Mouse (Mus musculus): Measurements from ENCODE around the gene Apoc2. TPM values are rescaled to one million over a fixed set of nuclear protein-coding genes. Genes with fewer than 3 reads are reported as not detected.
A peak's percentile ranks its signal among the peaks of the same experiment; 100 is the strongest.

The Apoc2 gene
- polyA plus RNA-seq, 1 experiment from 2014 or later = 0.37 TPM

DNA sequence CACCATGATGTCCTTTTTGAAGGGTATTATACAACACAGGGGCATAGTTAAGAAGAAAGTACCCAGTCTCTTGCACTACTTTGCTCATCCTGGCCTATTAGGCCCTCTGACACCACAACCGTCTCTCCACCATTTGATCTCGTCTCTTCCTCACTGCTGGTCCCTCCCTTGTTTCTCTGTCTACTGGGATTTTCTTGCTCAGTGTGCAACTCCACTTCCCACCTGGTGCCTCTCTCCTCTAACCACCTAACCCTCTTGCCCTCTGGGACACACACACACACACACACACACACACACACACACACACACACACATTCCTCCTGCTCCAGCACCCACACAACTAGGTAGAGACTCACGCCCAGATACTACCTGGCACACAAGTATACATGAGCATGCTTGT lies 1.2 kb upstream of the Apoc2 start:
- ATAC-seq (ENCODE audit: low FRiP score, low TSS enrichment) = no peak
- no peaks in the 10 kb centered on the region for H3K9me3 ChIP-seq (ENCODE audit: control insufficient read depth, low read length)
- no peak overlapping the region for H3K27ac ChIP-seq (replicated peaks; ENCODE audit: low read depth, low read length)
- no peaks in the 10 kb centered on the region for H3K36me3 ChIP-seq (ENCODE audit: control insufficient read depth, insufficient read depth, low read length)
- no peaks in the 10 kb centered on the region for H3K27me3 ChIP-seq (ENCODE audit: control insufficient read depth, insufficient read depth, low read length)
- H3K4me3 ChIP-seq (replicated peaks; ENCODE audit: low read depth, low read length) = no peak overlapping the region
- no peak overlapping the region for H3K4me2 ChIP-seq (ENCODE audit: low read length)
- 81% methylated on average over 3 of the region's 3 CpGs for WGBS
- DNase-seq = no peak
- H3K4me1 ChIP-seq (ENCODE audit: control insufficient read depth, insufficient read depth, low read length) = no peaks in the 10 kb centered on the region
- H3K9ac ChIP-seq (replicated peaks; ENCODE audit: low read length) = no peak overlapping the region

DNA sequence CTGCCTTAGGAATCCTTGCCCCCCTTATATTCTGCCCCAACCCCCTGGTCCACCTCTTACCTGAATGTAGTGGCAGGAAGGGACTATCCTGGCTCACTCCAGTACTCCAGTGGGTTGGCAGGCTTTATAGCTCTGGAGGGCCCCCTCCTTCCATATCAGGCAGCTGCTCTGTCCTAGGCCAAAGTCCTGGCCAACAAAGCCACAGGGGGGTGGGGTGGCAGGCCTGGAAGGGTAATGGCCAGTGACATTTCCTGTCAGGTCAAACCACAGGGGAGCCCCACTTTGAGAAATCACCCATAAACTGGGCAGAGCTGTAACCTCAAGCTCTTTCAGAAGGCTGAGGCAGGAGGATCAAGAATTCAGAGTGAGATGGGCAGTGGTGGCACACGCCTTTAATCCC lies 1.1 kb downstream of the Apoc2 start:
- no peak overlapping the region for H3K27ac ChIP-seq (replicated peaks; ENCODE audit: low read depth, low read length)
- no peak overlapping the region for H3K4me2 ChIP-seq (ENCODE audit: low read length)
- H3K9me3 ChIP-seq (ENCODE audit: control insufficient read depth, low read length) = no peaks in the 10 kb centered on the region
- no peaks in the 10 kb centered on the region for H3K27me3 ChIP-seq (ENCODE audit: control insufficient read depth, insufficient read depth, low read length)
- ATAC-seq (ENCODE audit: low FRiP score, low TSS enrichment) = no peak
- H3K36me3 ChIP-seq (ENCODE audit: control insufficient read depth, insufficient read depth, low read length) = no peaks in the 10 kb centered on the region
- no peak overlapping the region for H3K9ac ChIP-seq (replicated peaks; ENCODE audit: low read length)
- no peak for DNase-seq
- no peaks in the 10 kb centered on the region for H3K4me1 ChIP-seq (ENCODE audit: control insufficient read depth, insufficient read depth, low read length)
- H3K4me3 ChIP-seq (replicated peaks; ENCODE audit: low read depth, low read length) = no peak overlapping the region
- WGBS = 72% methylated on average over 1 of the region's 1 CpGs

DNA sequence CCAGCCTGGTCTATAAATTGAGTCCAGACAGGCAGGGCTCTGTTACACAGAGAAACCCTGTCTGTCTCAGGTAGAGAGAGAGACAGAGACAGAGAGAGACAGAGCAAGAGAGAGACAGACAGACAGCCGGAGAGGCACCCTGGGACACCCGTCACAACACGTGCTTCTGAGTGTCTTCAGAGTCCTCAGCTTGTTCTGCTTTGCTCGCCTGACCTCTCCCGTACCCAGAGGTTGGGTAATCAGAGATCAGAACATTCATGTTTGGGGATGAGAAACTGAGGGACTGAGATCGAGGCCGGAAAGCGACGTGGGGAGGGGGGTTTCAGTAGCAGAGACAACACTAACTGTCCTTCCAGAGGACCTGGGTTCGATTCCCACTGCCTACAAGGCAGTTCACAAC lies 1.9 kb downstream of the Apoc2 start:
- Histone ChIP-seq H3K4me2 (ENCODE audit: low read length) (no peak overlapping the region), H3K27ac (replicated peaks; ENCODE audit: low read depth, low read length) (no peak overlapping the region), H3K36me3 (ENCODE audit: control insufficient read depth, insufficient read depth, low read length) (no peaks in the 10 kb centered on the region), H3K4me1 (ENCODE audit: control insufficient read depth, insufficient read depth, low read length) (no peaks in the 10 kb centered on the region), H3K9ac (replicated peaks; ENCODE audit: low read length) (no peak overlapping the region), H3K9me3 (ENCODE audit: control insufficient read depth, low read length) (no peaks in the 10 kb centered on the region), H3K4me3 (replicated peaks; ENCODE audit: low read depth, low read length) (no peak overlapping the region), H3K27me3 (ENCODE audit: control insufficient read depth, insufficient read depth, low read length) (no peaks in the 10 kb centered on the region)
- DNase-seq = no peak
- 81% methylated on average over 10 of the region's 10 CpGs for WGBS
- ATAC-seq (ENCODE audit: low FRiP score, low TSS enrichment) = no peak

DNA sequence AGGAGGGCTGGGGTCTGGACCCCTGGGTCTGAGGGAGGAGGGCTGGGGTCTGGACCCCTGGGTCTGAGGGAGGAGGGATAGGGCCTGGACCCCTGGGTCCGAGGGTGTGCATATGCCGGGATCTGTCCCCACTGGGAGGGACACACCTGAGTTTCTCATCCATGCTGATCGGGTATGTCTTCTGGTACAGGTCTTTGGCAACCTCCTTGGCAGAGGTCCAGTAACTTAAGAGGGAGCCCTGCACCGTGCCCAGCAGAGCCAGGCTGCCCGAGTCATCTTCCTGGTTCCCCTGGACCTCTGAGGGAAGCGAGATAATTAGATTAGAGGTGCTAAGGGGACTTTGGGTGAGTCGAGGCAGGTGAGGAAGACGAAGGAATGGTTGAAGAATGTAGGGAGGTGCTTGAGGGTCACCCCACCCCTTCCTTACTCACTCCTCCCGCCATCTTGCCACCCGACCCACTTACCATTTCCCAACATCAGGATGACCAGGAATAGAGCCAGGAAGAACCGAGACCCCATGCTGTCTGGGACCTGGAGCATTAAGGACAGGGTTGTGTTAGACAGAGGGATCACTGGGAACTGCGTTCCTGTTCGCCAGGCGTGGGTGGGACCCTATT lies 4.5 kb downstream of the Apoc2 start:
- Histone ChIP-seq H3K27ac (replicated peaks; ENCODE audit: low read depth, low read length) (no peak overlapping the region), H3K9me3 (ENCODE audit: control insufficient read depth, low read length) (no peaks in the 10 kb centered on the region), H3K4me2 (ENCODE audit: low read length) (no peak overlapping the region), H3K4me1 (ENCODE audit: control insufficient read depth, insufficient read depth, low read length) (0 out of 2 replicates have a peak, but pooled peaks cover 2% of the 10 kb centered on the region), H3K36me3 (ENCODE audit: control insufficient read depth, insufficient read depth, low read length) (no peaks in the 10 kb centered on the region), H3K9ac (replicated peaks; ENCODE audit: low read length) (no peak overlapping the region), H3K27me3 (ENCODE audit: control insufficient read depth, insufficient read depth, low read length) (no peaks in the 10 kb centered on the region), H3K4me3 (replicated peaks; ENCODE audit: low read depth, low read length) (no peak overlapping the region)
- DNase-seq (no peak), ATAC-seq (ENCODE audit: low FRiP score, low TSS enrichment) (no peak)
- WGBS = 68% methylated on average over 14 of the region's 14 CpGs

GRCm38 (mm10) chr7:19671511-19671910 lies 6.2 kb downstream of the Apoc2 start:
- Histone ChIP-seq H3K27ac (replicated peaks; ENCODE audit: low read depth, low read length) (no peak overlapping the region), H3K4me2 (ENCODE audit: low read length) (no peak overlapping the region), H3K9me3 (ENCODE audit: control insufficient read depth, low read length) (no peaks in the 10 kb centered on the region), H3K9ac (replicated peaks; ENCODE audit: low read length) (no peak overlapping the region), H3K4me1 (ENCODE audit: control insufficient read depth, insufficient read depth, low read length) (0 out of 2 replicates have a peak, but pooled peaks cover 2% of the 10 kb centered on the region), H3K4me3 (replicated peaks; ENCODE audit: low read depth, low read length) (no peak overlapping the region), H3K36me3 (ENCODE audit: control insufficient read depth, insufficient read depth, low read length) (no peaks in the 10 kb centered on the region), H3K27me3 (ENCODE audit: control insufficient read depth, insufficient read depth, low read length) (no peaks in the 10 kb centered on the region)
- DNase-seq (no peak), ATAC-seq (ENCODE audit: low FRiP score, low TSS enrichment) (no peak)
- whole genome bisulfite sequencing = 72% methylated on average over 10 of the region's 10 CpGs

DNA sequence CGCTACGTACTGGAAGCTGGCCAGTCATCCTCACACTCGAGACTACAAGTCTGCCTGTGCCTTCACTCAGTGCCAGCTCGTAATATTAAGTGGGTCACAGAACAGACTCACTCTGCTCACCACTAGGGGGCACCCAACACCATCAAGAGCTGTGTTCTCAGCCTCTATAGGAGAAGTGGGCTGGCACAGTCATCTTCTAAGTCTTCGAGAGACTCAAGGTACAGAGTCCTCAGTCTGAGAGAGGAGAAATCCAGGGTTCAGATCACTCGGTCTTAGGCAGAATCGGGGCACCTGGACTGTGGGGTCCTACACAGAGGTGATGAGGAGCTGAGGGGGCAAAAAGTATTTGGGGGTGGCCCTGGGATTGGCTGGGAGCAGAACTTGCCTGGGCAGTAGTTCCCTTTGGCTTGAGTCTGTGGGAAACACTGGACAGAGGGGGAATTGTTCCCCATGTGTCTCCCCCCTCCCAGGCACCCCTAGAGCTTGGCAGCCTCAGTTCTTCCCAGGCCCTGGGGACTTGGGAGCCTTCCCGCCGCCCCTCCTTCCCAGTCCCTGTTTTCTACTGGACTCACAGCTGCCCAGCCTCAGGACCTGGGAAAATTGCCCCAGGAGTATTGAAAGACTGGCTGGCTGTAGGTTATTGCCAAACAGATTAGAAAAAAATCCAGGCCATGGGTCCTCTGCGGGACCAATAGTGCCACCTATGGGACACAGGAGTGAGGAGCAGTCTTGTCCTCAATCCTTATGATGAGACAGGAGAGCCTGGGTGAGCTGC lies 8.6 kb downstream of the Apoc2 start:
- Histone ChIP-seq H3K9me3 (ENCODE audit: control insufficient read depth, low read length) (no peaks in the 10 kb centered on the region), H3K27me3 (ENCODE audit: control insufficient read depth, insufficient read depth, low read length) (no peaks in the 10 kb centered on the region), H3K4me2 (ENCODE audit: low read length) (0 out of 2 replicates have a peak overlapping the region, but pooled peaks have one; percentile 12), H3K27ac (replicated peaks; ENCODE audit: low read depth, low read length) (0 out of 2 replicates have a peak overlapping the region, but pooled peaks have one; percentile 53), H3K4me3 (replicated peaks; ENCODE audit: low read depth, low read length) (no peak overlapping the region), H3K9ac (replicated peaks; ENCODE audit: low read length) (no peak overlapping the region; the same call in 1 of the 2 replicates), H3K36me3 (ENCODE audit: control insufficient read depth, insufficient read depth, low read length) (no peaks in the 10 kb centered on the region), H3K4me1 (ENCODE audit: control insufficient read depth, insufficient read depth, low read length) (peaks cover 8% of the 10 kb centered on the region)
- 5% methylated on average over 10 of the region's 10 CpGs for WGBS
- ATAC-seq (ENCODE audit: low FRiP score, low TSS enrichment) = peak; percentile 49
- DNase-seq = peak; percentile 95

GRCm38 (mm10) chr7:19667434-19667833 lies 10.3 kb downstream of the Apoc2 start:
- 83% methylated on average over 2 of the region's 2 CpGs for WGBS
- H3K4me1 ChIP-seq (ENCODE audit: control insufficient read depth, insufficient read depth, low read length) = peaks cover 21% of the 10 kb centered on the region
- H3K36me3 ChIP-seq (ENCODE audit: control insufficient read depth, insufficient read depth, low read length) = no peaks in the 10 kb centered on the region
- ATAC-seq (ENCODE audit: low FRiP score, low TSS enrichment) (no peak), DNase-seq (no peak)
- H3K27ac ChIP-seq (replicated peaks; ENCODE audit: low read depth, low read length) = no peak overlapping the region
- no peak overlapping the region for H3K9ac ChIP-seq (replicated peaks; ENCODE audit: low read length)
- no peaks in the 10 kb centered on the region for H3K27me3 ChIP-seq (ENCODE audit: control insufficient read depth, insufficient read depth, low read length)
- no peak overlapping the region for H3K4me2 ChIP-seq (ENCODE audit: low read length)
- no peaks in the 10 kb centered on the region for H3K9me3 ChIP-seq (ENCODE audit: control insufficient read depth, low read length)
- H3K4me3 ChIP-seq (replicated peaks; ENCODE audit: low read depth, low read length) = no peak overlapping the region

- peaks cover 5% of the 10 kb centered on the region for H3K36me3 ChIP-seq (ENCODE audit: control insufficient read depth, insufficient read depth, low read length)
- no peak for DNase-seq
- 67% methylated on average over 3 of the region's 3 CpGs for WGBS
Observed at GRCm38 (mm10) chr7:19666750-19667149, 11.0 kb downstream of the Apoc2 start.

More at GRCm38 (mm10) chr7:19666750-19667149, 11.0 kb downstream of the Apoc2 start:
- H3K27ac ChIP-seq (replicated peaks; ENCODE audit: low read depth, low read length) = no peak overlapping the region
- no peak overlapping the region for H3K4me2 ChIP-seq (ENCODE audit: low read length)
- no peaks in the 10 kb centered on the region for H3K27me3 ChIP-seq (ENCODE audit: control insufficient read depth, insufficient read depth, low read length)
- H3K4me3 ChIP-seq (replicated peaks; ENCODE audit: low read depth, low read length) = no peak overlapping the region
- peaks cover 22% of the 10 kb centered on the region for H3K4me1 ChIP-seq (ENCODE audit: control insufficient read depth, insufficient read depth, low read length)
- no peaks in the 10 kb centered on the region for H3K9me3 ChIP-seq (ENCODE audit: control insufficient read depth, low read length)
- no peak for ATAC-seq (ENCODE audit: low FRiP score, low TSS enrichment)
- no peak overlapping the region for H3K9ac ChIP-seq (replicated peaks; ENCODE audit: low read length)
